Mouse (Mus musculus) left cerebral cortex, adult 2 months (tissue): Measurements from ENCODE around the gene Abcb8. TPM values are rescaled to one million over a fixed set of nuclear protein-coding genes. Genes with fewer than 3 reads are reported as not detected.
"Not testable (repeated sequence)": the region's sequence is repeated elsewhere in the genome, so short reads cannot be mapped to it uniquely, and the experiment has no call there.

Experiments used
- DNase-seq, 2 experiments: peaks; one replicate each; pipeline ENCODE4 v3.0.0; 2021 to 2022; ENCODE audit warnings: low spot score in 2 of 2, mixed read lengths in 1 of 2; ENCODE audit errors: extremely low spot score in 1 of 2
- H3K27ac ChIP-seq: fragments of 200-600 bp; 2 replicates; pipeline ENCODE4 v1.8.1; 2022
- H3K4me3 ChIP-seq: fragments of 200-600 bp; 2 replicates; pipeline ENCODE4 v1.8.1; 2022
- CTCF ChIP-seq: fragments of 200-600 bp; IDR thresholded peaks from 2 replicates; pipeline ENCODE4 v1.8.1; 2022; ENCODE audit warnings: antibody characterized with exemption, mild to moderate bottlenecking, moderate library complexity
- intact Hi-C: fragments of 180-260 bp; cut with DNase I; formaldehyde crosslinking; loops from one replicate; pipeline ENCODE4 v1.15.1; 2025
- total RNA-seq, 2 experiments: library from RNA; stranded (reverse); gene quantifications; 2 replicates each; pipeline ENCODE4 v1.2.3; 2021

Gene Abcb8
- total RNA-seq, 2 experiments from 2014 or later: 45.3 to 54.9 TPM

- peak; percentile 59 to 68 for DNase-seq
- Histone ChIP-seq H3K27ac (no peak overlapping the region), H3K4me3 (peak overlapping the region; percentile 52)
- TF ChIP-seq CTCF: peak; percentile 28
- intact Hi-C loops: loop anchor here (5.0 kb wide), 1 partner anchor 220 kb away; no protein-coding TSS in a partner anchor
Observed at GRCm38 (mm10) chr5:24387264-24388241, 5.9 kb upstream of the Abcb8 start.

- peak overlapping the region; percentile 52 for H3K4me3 ChIP-seq
- no peak for DNase-seq
- H3K27ac ChIP-seq: no peak overlapping the region
- intact Hi-C loops: loop anchor here (5.0 kb wide), 1 partner anchor 221 kb away; no protein-coding TSS in a partner anchor
- no peak for TF ChIP-seq CTCF
Observed at GRCm38 (mm10) chr5:24388246-24388915, 5.1 kb upstream of the Abcb8 start.

GRCm38 (mm10) chr5:24389011-24389657, 4.3 kb upstream of the Abcb8 start:
- TF ChIP-seq CTCF: no peak
- DNase-seq: no peak

GRCm38 (mm10) chr5:24389658-24390020, 3.8 kb upstream of the Abcb8 start:
- H3K27ac ChIP-seq: no peak overlapping the region
- no peak for DNase-seq
- no peak overlapping the region for H3K4me3 ChIP-seq
- TF ChIP-seq CTCF: no peak
- intact Hi-C loops: loop anchor here (5.0 kb wide), 1 partner anchor 222 kb away; no protein-coding TSS in a partner anchor

More at GRCm38 (mm10) chr5:24389011-24389657, 4.3 kb upstream of the Abcb8 start:
- Histone ChIP-seq H3K27ac (no peak overlapping the region), H3K4me3 (no peak overlapping the region)
- intact Hi-C loops: loop anchor here (5.0 kb wide), 1 partner anchor 222 kb away; no protein-coding TSS in a partner anchor

- intact Hi-C loops: no loop called here
- TF ChIP-seq CTCF: no peak
- DNase-seq: no peak
- Histone ChIP-seq H3K27ac (no peak within 1 kb of the TSS), H3K4me3 (no peak within 1 kb of the TSS)
Observed at GRCm38 (mm10) chr5:24391864-24392263, 1.6 kb upstream of the Abcb8 start, which contains the start of gene Atg9b. Atg9b (minus strand) TSS chr5:24392143.

- DNase-seq: no peak
- no peak overlapping the region for H3K27ac ChIP-seq
- no peak overlapping the region for H3K4me3 ChIP-seq
- TF ChIP-seq CTCF: no peak
- intact Hi-C loops: no loop called here
Observed at GRCm38 (mm10) chr5:24392724-24393123, 739 bp upstream of the Abcb8 start.

GRCm38 (mm10) chr5:24394165-24394894, 867 bp downstream of the Abcb8 start:
- TF ChIP-seq CTCF: peak; percentile 72
- Histone ChIP-seq H3K4me3 (peak overlapping the region; percentile 70), H3K27ac (peak overlapping the region; percentile 96)
- intact Hi-C loops: loop anchor here (2.0 kb wide), 1 partner anchor 30 kb away; no protein-coding TSS in a partner anchor
- DNase-seq: peak; percentile 93 to 94

- DNase-seq, H3K27ac ChIP-seq, H3K4me3 ChIP-seq: not testable (repeated sequence)
- TF ChIP-seq CTCF: peak; percentile 38
- intact Hi-C loops: loop anchor here (5.0 kb wide), 1 partner anchor 76 kb away; no protein-coding TSS in a partner anchor
Observed at GRCm38 (mm10) chr5:24396254-24396653, 2.8 kb downstream of the Abcb8 start.

- intact Hi-C loops: loop anchor here (5.0 kb wide), 1 partner anchor 73 kb away; no protein-coding TSS in a partner anchor
- TF ChIP-seq CTCF: no peak
- Histone ChIP-seq H3K4me3 (no peak overlapping the region), H3K27ac (no peak overlapping the region)
- DNase-seq: no peak
Observed at GRCm38 (mm10) chr5:24399686-24400085, 6.2 kb downstream of the Abcb8 start.

- TF ChIP-seq CTCF: no peak
- intact Hi-C loops: no loop called here
- H3K4me3 ChIP-seq: no peak overlapping the region
- no peak for DNase-seq
- no peak overlapping the region for H3K27ac ChIP-seq
Observed at GRCm38 (mm10) chr5:24400362-24400761, 6.9 kb downstream of the Abcb8 start.
